Mouse (Mus musculus): Measurements from ENCODE around the gene Mrpl20. TPM values are rescaled to one million over a fixed set of nuclear protein-coding genes. Genes with fewer than 3 reads are reported as not detected.
"Not testable (repeated sequence)": the region's sequence is repeated elsewhere in the genome, so short reads cannot be mapped to it uniquely, and the experiment has no call there.

Gene Mrpl20
- total RNA-seq, 2 experiments from 2014 or later = 149 to 168 TPM

DNA sequence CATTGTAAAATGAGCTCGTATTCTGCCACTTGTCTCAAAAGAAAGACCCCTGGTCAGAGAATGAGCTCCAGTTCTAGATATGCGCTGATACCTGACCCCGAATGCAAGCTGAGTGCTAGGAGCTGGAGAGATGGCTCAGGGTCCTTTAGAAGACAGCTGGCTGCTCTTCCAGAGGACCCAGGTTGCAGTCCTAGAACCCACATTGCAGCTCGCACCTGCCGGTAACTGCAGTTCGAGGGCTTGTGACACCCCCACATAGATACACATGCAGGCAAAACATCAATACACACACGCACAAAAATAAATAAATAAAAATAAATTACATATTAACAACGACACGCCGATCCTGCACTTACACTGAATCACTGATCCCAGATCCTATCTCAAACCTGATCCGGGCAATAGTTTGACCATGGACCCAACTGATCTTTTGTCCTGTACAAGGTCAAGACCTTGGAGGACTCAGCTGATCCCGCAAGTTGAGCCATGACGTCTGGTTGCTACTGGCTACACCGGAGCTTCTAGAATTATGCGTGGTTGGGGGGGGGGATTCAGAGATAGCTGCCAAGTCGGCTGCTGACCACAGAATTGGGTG is 19.1 kb upstream of the Mrpl20 start:
- DNase-seq = no peak

- peak; percentile 86 for DNase-seq
These were observed 18.5 kb upstream of the Mrpl20 start for GRCm38 (mm10) chr4:155784081-155784701.

GRCm38 (mm10) chr4:155785246-155785645 is 17.4 kb upstream of the Mrpl20 start:
- DNase-seq = no peak

DNA sequence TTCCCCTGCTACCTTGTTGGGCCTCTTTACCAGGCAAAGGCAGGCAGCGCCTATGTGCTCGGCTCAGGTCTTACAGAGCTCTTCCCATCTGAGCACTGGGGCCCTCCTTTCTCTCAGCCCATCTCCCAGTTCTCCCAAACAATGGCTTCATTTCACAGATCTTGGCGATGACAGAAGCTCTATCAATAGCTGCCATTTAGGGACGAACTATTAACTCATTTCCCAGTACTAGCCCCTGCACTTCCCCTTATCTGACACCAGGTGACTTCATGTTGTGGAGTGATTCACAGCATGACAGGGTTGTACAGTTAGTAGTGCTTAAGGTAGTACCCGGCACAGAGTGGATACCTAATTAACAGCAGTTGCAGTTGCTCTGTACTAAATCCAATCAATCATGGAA is 16.9 kb upstream of the Mrpl20 start, which contains the start of gene Tmem88b:
TSS of gene Tmem88b (minus strand) at position 56 of the 400 bp plus-strand sequence.
- no peak for DNase-seq

DNA sequence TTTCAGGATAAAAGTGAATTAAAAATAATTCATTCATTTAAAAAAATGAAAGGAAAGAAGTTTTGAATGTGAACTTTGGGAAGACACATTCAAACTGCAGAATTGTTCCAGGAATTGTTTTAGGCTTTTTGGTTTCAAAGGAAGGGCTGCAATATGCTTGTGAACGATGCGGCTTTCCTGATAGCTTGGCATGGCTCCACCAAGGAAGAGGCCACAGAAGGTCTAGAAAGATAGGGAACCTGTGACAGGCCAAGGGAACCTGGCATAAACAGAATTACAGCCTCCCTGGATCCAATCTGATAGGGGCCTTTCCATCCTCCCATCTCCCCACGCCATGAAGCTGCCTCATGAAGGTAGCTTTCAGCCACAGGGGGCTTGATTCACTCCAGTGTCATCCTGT is 14.4 kb upstream of the Mrpl20 start:
- no peak for DNase-seq

DNA sequence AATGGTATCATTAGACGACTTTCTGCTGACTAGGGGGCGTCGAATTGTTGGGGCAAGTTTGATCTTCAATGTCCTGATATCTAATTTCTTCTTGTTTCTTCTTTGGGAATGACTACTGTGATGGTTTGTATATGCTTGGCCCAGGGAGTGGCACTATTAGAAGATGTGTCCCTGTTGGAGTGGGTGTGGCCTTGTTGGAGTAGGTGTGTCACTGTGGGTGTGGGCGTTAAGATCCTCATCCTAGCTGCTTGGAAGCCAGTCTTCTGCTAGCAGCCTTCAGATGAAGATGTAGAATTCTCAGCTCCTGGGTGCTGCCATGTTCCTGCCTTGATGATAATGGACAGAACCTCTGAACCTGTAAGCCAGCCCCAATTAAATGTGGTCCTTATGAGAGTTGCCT is 13.8 kb upstream of the Mrpl20 start:
- not testable (repeated sequence) for DNase-seq

DNA sequence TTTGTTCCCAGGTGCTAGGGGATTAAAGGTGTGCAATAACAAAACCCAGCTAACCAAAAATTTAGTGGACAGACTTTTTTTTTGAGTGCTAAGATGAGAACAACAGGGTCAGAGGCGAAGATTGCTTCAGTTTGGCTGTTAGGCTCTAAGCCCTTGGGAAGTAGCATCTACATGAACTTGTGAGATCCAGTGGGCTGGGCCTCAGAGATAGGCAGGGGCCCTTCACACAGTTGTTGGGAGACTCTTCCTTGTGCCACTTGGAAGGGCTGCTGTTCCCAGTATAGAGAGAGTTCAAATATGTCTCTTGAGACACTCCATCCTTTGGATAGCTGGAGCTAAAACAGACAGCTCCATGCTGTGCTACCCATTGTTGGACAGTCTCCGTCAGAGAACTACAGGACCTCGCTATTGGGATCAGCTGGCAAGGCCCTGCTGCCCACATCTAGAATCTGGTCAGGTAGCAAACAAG is 12.6 kb upstream of the Mrpl20 start, which contains the start of gene Ankrd65:
TSS of gene Ankrd65 (plus strand) at position 419 of the 469 bp plus-strand sequence.
- DNase-seq = no peak

DNA sequence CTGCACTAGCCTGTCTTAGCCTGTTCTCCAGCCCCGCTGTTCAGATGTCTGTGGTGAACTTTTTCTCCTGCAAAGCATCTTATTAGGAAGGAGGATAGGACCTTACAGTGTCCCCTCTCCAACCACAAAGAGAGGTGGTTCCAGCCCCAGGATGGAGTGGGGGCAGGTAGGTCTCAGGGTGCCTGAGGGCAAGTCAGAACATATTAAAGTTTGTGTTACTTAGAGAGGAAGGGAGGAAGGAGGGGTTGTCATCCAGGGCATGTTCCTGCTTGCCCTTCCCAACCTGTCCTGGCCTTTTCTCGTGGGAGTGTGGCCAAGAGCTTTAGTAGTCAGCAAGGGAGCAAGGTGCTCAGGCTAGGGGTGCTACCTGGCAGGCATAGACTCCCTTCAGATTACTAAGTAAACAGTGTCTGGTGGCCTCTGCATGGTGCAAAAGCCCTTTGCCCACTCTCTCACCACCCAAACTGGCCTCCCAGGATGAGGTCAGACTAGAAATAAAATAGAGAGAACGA is 12.0 kb upstream of the Mrpl20 start:
- DNase-seq = no peak

DNA sequence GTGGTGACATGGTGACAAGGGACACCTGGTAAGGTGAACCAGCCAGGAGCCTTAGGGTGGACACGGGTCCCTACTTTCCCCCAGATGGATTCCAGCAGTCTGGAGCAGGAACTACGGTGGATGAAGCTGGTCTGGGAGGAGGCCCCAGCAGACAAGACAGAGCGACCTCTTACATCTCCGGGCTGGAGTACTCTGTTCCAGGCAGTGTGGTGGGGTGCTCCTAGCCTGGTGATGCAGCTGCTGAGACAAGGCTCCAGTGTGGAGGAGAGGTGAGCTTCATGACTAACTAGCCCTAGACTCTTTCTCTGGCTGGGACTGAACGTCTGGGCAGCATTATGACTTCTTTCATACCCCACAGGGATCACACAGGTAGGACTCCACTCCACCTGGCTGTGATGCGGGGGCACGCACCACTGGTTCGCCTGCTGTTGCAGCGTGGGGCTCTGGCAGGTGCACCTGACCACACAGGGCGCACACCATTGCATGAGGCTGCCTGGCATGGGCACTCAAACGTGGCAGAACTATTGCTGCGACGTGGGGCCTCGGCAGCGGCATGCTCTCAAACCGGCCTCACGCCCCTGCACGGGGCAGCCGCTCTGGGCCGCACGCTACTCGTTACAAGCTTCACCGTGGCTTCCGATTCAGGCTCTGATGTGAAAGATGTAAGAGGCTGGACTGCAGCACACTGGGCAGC is 11.3 kb upstream of the Mrpl20 start:
- no peak for DNase-seq

DNA sequence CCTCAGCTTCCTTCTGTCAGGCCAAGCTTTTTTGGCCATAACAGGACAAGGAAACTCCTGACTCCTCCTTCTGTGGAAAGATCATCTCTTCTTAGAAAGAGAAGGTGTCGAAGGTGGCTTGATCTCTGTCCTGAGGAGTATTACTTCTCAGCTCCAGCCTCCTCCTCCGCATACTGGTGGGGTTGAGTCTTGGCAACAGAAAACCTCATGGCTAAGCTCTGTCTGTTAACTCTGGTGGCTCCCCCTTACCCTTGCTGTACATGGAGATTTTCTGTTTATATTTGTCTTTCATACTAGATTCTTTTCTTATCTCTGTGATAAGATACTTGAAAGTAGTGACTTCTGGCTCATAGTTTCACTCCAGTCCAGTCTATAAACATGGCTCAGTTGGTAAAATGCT is 8.9 kb upstream of the Mrpl20 start:
- DNase-seq = no peak

GRCm38 (mm10) chr4:155802075-155802474 is 603 bp upstream of the Mrpl20 start:
- DNase-seq = no peak

- DNase-seq = peak; percentile 97
These were observed 813 bp downstream of the Mrpl20 start for GRCm38 (mm10) chr4:155803340-155804041.

DNA sequence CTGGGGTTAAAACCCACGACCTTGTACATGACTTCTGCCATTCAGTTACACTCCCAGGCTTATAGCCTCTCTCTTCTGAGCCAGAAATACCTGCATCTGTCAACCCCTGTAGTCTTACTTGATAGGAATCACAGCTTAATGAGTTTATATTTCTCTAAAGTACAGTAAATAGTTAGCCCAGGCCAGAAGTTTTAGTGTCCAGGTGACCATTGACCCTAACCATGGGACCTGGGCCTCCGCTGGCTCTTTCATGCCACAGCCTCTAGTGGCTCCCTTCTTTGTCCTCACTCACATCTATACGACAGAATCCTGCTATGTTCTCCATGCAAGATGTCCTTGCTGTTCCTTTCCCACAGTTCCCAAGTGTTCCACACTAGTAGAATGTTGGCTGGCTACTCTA is 5.2 kb downstream of the Mrpl20 start:
- DNase-seq = no peak

GRCm38 (mm10) chr4:155811929-155812664 is 9.4 kb downstream of the Mrpl20 start, which contains the start of gene Ccnl2:
TSS of gene Ccnl2 (plus strand) at chr4:155812489.
- DNase-seq = peak; percentile 95

- DNase-seq = peak; percentile 57
These were observed 10.0 kb downstream of the Mrpl20 start for GRCm38 (mm10) chr4:155812665-155813181.

- DNase-seq = no peak
These were observed 14.9 kb downstream of the Mrpl20 start for GRCm38 (mm10) chr4:155817533-155817932.

DNA sequence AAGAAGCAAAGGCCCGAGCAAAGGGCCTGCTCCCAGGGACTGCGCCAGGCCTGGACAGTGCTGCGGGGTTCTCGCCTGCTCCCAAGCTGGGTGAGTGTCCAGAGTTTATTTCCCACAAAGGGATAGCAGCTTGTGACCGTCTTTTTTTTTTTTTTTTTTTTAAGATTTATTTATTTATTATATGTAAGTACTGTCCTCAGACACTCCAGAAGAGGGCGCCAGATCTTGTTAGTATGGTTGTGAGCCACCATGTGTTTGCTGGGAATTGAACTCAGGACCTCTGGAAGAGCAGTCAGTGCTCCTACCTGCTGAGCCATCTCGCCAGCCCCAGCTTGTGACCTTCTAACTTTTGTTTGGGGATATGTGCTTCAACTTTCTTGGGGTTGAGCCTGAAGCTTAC is 18.3 kb downstream of the Mrpl20 start:
- DNase-seq = no peak

DNA sequence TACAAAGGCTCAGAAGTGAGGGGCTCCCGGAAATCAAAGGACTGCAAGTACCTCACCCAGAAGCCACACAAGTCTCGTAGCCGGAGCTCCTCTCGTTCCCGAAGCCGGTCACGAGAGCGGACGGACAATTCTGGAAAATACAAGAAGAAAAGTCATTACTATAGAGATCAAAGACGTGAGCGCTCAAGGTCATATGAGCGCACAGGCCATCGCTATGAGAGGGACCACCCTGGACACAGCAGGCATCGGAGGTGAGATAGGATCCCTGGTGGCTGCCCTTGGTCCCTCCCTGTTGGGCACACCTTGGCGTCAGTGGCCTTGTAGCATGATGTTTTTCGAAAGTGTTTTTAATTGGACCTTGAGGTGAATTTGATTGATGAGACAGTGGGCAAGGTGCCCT is 20.8 kb downstream of the Mrpl20 start:
- no peak for DNase-seq

DNA sequence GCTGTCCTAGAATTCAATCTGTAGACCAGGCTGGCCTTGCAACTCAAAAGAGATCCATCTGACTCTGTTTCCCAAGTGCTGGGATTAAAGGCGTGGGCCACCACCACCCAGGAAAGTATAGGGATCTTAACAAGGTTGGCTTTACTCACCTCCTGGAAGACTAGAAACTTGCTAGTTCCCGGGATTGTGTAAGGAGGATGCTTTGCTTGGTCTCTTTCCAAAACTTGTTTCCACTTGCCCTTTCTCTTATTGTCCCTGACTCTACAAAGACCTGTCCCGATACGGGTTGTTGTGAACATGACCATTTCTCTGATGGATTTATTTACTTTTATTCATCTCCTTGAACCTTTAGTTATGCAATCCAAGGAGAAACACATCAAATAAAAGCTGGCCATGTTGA is 27.2 kb downstream of the Mrpl20 start:
- no peak for DNase-seq

DNA sequence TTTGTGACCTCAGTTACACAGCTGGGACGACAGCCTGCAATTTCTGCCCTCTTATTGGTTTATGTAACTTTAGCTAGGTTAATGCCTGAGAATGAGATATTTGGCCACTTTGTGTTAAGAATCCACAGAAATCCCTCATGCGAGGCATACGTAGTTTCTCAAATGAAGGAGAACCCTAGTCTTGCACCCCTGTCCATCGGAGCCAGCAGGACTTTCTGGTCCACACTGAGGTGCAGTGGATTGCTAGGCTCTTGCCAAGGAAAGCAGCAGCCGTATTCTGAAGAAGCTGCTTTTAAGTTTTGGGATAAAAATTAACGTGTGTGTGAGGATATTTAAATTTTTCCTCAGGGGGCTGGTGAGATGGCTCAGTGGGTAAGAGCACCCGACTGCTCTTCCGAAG is 27.9 kb downstream of the Mrpl20 start:
- DNase-seq = no peak

- DNase-seq = peak; percentile 97
These were observed 28.6 kb downstream of the Mrpl20 start, which contains the start of gene Aurkaip1 for GRCm38 (mm10) chr4:155831205-155831766. TSS of gene Aurkaip1 (plus strand) at chr4:155831272.
